Mouse (Mus musculus) megakaryocyte, embryonic 14.5 days (primary cell): ENCODE data around the gene Ap5s1. TPM values are rescaled to one million over a fixed set of nuclear protein-coding genes. Genes with fewer than 3 reads are reported as not detected.

Experiments used
- H3K27me3 ChIP-seq: replicated peaks from 2 replicates; pipeline ENCODE3; 2012; ENCODE audit warnings: inconsistent platforms
- H3K36me3 ChIP-seq: replicated peaks from 2 replicates; pipeline ENCODE3; 2012; ENCODE audit warnings: low read length, inconsistent platforms, mixed read lengths
- H3K4me1 ChIP-seq: 2 replicates; pipeline ENCODE4 v1.6.1; 2012; ENCODE audit warnings: inconsistent platforms
- H3K4me3 ChIP-seq: replicated peaks from 2 replicates; pipeline ENCODE3; 2012; ENCODE audit warnings: moderate library complexity, mild to moderate bottlenecking, inconsistent platforms
- H3K9me3 ChIP-seq: 2 replicates; pipeline ENCODE4 v1.6.1; 2012; ENCODE audit warnings: inconsistent platforms
- FLI1 ChIP-seq: IDR thresholded peaks from 2 replicates; pipeline ENCODE4 v1.6.1; 2012; ENCODE audit warnings: low read length, inconsistent platforms, mixed read lengths
- GATA1 ChIP-seq: IDR thresholded peaks from 3 replicates; pipeline ENCODE4 v1.6.1; 2012; ENCODE audit warnings: mixed read lengths, low read length, inconsistent platforms, borderline replicate concordance
- polyA plus RNA-seq: library from polyadenylated mRNA; stranded (reverse); fragments of >175 nt; gene quantifications from 2 replicates; pipeline ENCODE4 v1.2.3, GENCODE M21; 2012; ENCODE audit warnings: low replicate concordance; ENCODE audit not compliant: insufficient read depth

Gene Ap5s1
- polyA plus RNA-seq, 1 experiment: 14.6 TPM

DNA sequence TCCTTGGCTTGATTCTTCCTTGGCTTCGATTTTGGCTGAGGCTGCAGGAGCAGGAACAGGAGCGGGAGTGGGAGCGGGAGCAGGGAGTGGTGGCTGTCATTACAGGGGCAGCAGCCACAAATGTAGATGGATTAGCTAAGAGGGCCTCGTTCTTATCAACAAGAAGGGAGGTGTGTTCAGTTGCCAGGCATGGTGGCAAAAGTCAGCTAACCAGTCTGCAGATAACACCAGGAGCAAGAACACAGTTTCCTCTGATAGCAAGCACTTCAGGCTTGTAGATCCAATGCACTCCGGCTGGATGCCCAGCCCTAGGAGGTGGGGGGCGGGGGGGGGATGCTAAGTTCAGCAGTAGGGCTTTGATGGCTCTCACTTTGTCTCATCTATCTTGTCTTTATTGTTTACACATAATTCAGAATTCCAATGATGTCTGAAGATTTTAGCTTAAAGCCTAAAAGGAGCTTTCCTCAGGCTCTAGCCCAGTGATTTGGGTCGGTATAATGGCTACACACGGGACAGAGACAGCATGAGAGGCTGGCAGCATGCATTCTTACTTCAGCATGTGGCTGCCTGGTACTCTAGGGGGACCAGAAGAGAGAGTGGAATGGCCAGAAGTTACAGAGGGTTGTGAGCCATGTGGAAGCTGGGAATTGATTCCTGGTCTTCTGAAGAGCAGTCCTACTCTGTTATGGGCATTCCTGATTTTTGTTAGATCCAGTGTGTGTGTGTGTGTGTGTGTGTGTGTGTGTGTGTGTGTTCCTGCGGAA is 53.8 kb downstream of the Ap5s1 start:
- TF ChIP-seq GATA1: no peak
- no peak for TF ChIP-seq FLI1
- Histone ChIP-seq H3K4me3 (peak overlapping the region; percentile 46), H3K9me3 (no peaks in the 10 kb centered on the region), H3K4me1 (peaks cover 68% of the 10 kb centered on the region), H3K27me3 (no peaks in the 10 kb centered on the region), H3K36me3 (peaks cover 8% of the 10 kb centered on the region)

GRCm38 (mm10) chr2:131261481-131262212 is 54.8 kb downstream of the Ap5s1 start:
- TF ChIP-seq FLI1: no peak
- no peak for TF ChIP-seq GATA1
- H3K4me3 ChIP-seq: peak overlapping the region; percentile 95
- peaks cover 66% of the 10 kb centered on the region for H3K4me1 ChIP-seq
- H3K9me3 ChIP-seq: no peaks in the 10 kb centered on the region
- H3K27me3 ChIP-seq: no peaks in the 10 kb centered on the region
- peaks cover 11% of the 10 kb centered on the region for H3K36me3 ChIP-seq

DNA sequence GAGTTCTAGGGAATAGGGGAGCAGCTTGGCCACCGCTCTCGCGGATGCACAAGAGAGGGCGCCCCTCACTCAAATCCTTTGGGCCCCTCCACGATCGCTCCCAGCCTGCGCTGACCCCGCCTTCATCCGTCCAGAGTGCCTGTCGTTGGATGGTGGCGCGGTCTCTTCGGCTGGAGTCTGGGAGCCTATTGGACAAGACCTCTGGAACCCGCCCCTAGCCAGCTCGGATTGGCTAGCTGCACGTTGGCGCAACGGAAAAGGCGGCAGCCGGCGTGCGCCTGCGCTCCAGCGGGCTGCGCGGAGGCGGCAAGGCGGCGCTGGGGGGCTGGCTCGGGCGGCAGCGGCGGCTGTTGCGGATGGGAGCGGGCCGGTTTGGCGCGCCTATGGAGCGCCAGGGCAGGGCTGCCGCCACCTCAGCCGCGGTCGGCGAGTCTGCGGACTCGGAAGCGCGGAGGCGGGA is 55.4 kb downstream of the Ap5s1 start, which contains the start of gene Pank2:
Gene Pank2, plus strand, starts transcription at position 283 of the 460 bp plus-strand sequence.
- Histone ChIP-seq H3K27me3 (no peaks in the 10 kb centered on the region), H3K4me1 (peaks cover 64% of the 10 kb centered on the region), H3K36me3 (peaks cover 14% of the 10 kb centered on the region), H3K4me3 (peak within 1 kb of the TSS; percentile 95), H3K9me3 (no peaks in the 10 kb centered on the region)
- TF ChIP-seq FLI1 (no peak), GATA1 (no peak)

Other genes with a start within 250 kb of the Ap5s1 start
- 1.3 TPM in 1 of 2 replicates, not detected in the other for gene Gfra4, start 164.0 kb upstream of the Ap5s1 start, polyA plus RNA-seq
- gene Adam33, start 143.3 kb upstream of the Ap5s1 start, polyA plus RNA-seq: 1.9 and 6.0 TPM in 2 replicates
- 7.1 and 11.8 TPM in 2 replicates for gene Siglec1, start 120.3 kb upstream of the Ap5s1 start, polyA plus RNA-seq
- gene Hspa12b, start 79.8 kb upstream of the Ap5s1 start, polyA plus RNA-seq: 0.36 TPM in 1 of 2 replicates, not detected in the other
- not detected in 2 replicates for gene Gm11037, start 73.6 kb upstream of the Ap5s1 start, polyA plus RNA-seq
- gene 1700037H04Rik, start 47.0 kb upstream of the Ap5s1 start, polyA plus RNA-seq: 322 and 610 TPM in 2 replicates
- 147 and 259 TPM in 2 replicates for gene Cenpb, start 27.0 kb upstream of the Ap5s1 start, polyA plus RNA-seq
- 10.8 and 13.1 TPM in 2 replicates for gene Cdc25b, start 20.1 kb upstream of the Ap5s1 start, polyA plus RNA-seq
- 1.5 and 1.7 TPM in 2 replicates for gene Spef1, start 19.8 kb upstream of the Ap5s1 start, polyA plus RNA-seq
- gene Mavs, start 27.0 kb downstream of the Ap5s1 start, polyA plus RNA-seq: 12.8 and 15.6 TPM in 2 replicates
- 8.5 and 15.6 TPM in 2 replicates for gene Pank2, start 55.4 kb downstream of the Ap5s1 start, polyA plus RNA-seq
- gene Rnf24, start 145.8 kb downstream of the Ap5s1 start, polyA plus RNA-seq: 0.15 and 7.5 TPM in 2 replicates